Mouse (Mus musculus) yolk sac, embryonic 10.5 days (tissue): Measurements from ENCODE around the gene Ankrd44.

Source experiments
- DNase-seq: peaks from one replicate; pipeline ENCODE4 v3.0.0-alpha.2; 2017; ENCODE audit warnings: low spot score

Gene Ankrd44

DNA sequence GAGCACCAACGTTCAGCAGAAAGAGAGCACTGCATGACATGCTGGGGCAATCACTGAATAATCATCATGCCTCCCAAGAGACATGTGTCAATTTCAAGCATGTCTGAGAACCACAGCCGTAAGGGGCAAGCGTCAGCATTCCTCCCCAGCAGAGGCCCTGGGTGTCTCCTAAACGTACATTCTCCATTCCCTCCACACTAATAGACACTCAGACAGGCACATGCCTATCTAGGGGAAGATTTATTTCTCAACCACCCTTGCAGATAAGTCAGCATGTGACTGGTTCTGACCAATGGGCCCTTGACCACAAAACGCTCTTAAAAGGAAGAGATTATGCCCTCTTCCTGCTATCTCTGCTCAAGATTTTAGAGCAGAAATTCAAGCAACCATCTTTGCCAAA is 37.7 kb downstream of the Ankrd44 start:
- DNase-seq = no peak

DNA sequence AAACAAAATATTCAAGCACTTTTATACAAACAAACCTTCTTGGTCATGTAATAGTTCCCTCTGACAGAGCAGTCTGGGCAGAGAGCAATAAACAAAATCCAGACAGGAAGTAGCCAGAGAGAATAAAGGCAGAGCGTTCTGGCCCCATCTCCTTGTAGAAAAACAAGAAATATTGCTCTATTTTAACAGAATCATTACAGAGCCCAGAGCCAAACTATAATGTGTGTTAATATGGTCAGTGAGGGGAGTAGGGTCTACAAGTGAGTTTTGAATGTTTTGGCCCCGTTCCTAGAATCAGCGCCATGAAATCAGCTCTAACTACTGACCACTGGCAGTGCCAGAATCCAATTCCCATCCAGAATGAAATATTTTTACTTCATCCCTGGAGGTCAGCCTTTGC is 38.3 kb downstream of the Ankrd44 start:
- no peak for DNase-seq

DNA sequence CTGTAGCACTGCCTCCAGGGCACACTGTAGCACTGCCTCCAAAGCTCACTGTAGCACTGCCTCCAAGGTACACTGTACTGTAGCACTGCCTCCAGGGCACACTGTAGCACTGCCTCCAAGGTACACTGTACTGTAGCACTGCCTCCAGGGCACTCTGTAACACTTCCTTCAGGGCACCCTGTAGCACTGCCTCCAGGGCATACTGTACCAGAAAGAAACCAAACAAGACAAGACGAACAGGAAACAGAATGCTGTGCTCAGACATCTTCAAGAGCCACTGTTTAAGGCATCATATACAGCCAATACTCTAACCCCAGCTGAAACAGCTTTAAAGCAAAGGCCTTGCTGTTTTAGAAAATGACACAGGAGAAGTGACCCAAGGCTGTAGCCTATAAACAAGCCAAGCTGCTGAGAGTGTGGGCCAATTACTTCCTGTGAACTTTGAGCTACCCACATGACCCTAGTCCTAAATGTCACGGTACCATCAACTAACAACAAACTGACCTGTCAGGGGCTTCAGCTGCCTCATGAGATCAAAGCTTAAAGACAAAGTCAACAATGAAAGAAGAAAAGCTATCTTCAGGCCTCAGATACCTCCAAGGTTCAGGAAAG is 43.2 kb downstream of the Ankrd44 start:
- DNase-seq = peak; percentile 62

DNA sequence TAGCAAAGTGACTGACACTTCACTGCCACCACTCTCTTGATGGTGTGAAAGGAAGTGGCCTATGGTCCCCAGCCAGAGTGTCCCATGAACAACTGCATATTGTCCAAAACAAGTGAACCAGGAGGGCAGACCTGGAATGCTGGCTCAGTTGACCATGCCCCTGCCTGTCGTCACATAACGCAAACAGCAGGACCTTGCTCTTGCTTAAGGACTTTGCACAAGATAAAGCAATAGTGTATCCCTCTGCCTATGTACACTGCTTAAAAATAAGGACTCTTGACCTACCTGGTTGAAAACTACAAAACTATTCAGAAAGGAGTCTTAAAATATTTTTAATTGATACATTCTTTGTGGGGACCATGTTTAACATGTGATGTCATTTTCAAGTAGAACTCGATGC is 44.7 kb downstream of the Ankrd44 start:
- peak; percentile 30 for DNase-seq

DNA sequence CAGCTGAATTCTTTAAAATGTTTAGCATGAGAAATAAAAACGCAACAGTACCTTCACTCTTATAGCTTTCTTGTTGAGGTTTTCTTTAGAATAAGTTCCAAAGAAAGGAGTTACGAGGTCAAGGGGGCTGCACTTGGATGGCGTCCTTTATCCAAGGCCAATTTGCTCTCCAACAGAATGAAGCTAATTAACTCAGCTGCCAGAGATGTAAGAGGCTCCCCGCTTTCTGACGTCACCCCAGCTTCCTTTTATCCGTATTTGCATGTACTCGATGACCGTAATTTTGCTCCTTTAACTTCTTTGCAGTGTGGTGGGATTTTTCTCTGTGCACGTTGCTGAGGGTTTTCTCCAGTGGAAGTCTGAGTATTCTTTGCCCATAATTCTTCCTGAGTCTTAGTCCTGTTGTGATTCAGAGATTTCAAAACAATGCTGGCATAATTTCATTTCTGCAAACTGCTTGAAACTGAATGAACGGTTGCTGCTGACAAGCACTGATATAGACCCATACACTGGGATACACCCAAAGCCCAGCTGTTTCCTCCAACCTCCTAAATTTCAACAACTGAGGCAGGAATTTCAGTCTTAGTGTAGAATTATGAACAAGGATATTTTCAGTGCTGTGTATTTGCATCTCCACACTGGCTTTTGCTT is 48.6 kb downstream of the Ankrd44 start:
- no peak for DNase-seq

DNA sequence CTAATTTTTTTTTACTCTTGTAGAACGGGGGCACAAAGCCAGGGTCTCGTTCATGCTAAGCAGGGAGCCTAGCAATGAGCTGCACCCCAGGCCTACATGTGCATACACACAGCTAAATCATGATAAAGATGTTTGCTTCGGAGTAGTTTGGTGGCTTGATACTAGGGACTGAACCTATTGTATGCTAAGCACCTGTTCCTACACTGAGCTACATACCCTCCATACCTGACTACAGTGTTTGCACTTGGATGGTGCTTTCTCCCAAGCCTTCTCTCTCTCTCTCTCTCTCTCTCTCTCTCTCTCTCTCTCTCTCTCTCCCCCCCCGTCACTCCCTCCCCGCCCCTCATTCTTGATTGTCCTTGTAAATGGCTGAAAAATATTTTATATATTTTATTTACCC is 49.2 kb downstream of the Ankrd44 start:
- DNase-seq = no peak

DNA sequence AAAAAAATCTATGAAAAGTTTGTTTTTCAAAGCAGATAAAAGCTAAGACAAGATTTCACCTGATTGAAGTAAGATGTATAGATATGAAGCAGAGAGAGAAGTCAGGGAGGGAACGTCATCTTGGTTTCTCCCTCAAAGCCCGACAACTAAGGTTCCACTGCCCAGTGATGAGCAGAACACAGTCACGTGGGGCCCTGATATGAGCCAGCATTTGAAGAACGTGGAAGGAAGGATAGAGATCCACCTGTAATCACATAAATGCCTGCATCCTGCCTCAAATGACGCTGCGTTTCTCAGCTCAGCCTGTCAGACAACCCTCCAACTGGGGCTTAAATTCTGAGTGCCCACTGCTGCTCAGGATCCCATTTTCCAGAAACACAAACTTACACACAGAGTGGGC is 52.1 kb downstream of the Ankrd44 start:
- no peak for DNase-seq

DNA sequence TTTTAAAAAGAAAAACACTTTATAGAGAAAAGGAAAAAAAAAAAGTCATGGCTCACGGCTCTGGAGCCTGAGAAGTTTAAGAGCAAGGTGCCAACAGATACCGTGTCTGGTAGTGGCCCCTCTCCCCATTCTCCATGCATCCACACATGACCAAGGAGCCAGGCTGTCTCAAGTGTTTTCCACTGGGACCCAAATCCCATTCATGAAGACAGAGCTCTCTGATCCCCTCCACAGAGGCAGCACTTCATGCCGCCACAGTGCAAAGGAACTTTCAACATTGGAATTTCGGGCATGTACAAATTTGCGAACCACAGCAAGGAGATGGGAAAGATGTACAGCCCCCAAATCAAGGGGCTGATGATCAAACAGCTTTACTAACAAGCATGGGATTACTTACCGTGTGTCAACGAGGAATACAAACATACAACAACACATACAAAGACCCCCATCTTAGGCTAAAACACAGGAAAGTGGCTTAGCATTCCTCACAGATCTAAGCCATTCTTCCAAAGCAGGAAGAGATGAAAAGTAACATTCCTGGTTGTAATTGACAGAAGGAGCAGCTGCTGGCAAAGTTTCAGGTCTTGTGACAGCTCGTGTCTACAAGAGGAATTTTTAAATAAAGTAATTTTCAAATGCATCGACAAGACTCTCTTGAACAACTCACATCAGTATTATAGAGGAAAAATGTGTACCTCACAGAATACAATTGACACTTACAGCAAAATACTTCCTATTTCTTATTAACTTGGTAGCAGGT is 53.1 kb downstream of the Ankrd44 start:
- no peak for DNase-seq

DNA sequence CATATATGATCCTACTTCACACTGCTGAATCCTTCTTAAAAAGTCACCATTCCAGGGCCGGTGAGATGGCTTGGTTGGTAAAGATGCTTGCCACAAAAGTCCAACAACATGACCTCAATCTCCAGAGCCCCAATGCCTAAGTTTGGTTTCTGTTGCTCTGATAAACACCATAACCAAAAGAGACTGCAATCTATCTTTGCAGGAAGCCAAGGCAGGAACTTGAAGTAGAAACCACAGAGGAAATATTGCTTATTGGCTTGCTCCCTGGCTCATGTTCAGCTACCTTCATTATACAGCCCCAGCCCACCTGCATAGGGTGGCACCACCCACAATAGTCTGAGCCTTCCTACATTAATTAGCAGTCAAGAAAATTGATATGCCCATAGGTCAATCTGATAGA is 54.9 kb downstream of the Ankrd44 start:
- DNase-seq = no peak

DNA sequence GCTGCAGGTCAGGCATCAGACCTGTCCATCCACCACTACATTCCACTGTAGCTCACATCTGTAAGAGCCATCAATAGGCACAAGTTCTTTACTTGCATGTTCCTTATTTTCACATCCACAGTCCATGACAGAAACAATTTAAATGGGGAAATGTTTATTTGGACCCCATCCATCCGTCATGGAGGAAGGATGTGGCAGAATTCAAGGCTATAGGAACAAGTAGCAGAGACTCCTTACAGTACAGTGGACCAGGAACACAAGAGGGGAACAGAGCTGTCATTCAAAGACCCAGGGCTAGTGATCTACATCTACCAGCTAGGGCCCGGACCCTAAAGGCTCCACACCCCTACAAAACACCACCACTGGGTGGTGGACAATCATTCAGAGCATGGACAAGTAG is 55.6 kb downstream of the Ankrd44 start:
- no peak for DNase-seq

DNA sequence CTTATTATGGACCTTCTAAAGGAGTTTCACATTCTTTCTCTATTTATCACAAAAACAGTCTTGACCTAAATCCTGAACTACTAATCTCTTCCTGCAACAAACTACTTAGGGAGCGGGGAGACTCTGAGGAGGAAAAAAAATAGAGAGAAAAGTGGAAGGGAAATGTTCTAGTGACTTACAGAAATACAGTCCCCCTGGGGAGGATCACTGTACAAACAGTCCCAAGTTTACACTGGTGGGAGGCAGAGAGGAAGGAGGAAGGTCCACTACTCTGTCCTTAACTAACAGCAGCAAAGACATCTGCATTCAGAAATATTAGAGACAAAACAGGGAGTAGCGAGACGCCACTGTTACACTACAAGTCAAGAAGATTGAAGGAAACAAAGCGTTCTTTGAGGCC is 59.0 kb downstream of the Ankrd44 start:
- no peak for DNase-seq

DNA sequence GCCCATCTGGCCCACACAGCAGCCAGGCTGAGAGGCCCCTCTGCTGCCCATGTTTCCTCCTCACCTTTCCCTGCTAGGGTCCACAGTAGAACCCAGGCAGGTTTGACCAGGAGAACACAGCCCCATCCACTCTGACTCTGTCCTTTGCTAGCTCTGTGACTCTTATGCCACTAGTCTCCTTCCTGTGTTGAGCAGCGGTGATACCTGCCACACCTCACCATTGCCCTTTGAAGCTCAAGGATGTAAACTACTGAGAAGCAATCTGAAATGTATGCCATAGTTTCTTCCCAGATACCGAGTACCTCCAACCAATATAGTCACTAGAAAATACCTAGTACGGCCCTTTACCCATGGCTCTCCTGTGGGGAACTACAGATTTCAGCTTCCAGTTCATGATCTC is 60.1 kb downstream of the Ankrd44 start:
- no peak for DNase-seq

DNA sequence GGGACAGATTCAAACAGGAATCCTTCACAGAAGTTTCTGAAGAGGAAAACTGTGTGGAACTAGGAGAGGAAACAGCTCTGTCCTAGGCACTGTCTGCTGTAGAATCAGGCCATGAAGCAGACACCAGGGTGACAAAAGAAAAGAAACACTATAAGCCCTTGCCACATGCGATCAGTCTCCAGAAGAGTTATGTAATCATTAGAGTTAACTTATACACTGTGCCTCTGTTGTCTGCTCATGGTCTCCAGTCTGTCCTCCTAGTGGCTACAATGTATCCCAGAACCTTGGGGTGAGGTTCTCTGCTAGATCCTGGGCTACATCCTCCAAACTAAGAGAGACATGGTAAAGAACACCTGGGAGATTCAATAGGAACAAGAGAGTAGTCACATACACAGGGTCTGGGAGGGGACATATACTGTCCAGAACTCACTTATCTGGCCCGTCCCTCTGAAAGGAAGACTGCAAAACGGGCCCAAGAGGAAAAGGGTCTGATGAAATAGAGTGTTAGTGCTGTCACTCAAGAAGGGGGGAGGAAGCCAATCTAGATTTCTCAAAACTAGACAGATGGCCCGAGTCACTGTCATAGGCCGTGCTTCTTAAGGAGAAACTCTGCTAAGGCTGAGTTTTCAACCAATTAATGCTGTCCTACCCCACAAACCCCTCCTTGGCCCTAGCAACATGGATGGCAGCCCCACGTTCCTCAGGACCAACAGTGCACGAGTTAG is 61.1 kb downstream of the Ankrd44 start:
- no peak for DNase-seq

DNA sequence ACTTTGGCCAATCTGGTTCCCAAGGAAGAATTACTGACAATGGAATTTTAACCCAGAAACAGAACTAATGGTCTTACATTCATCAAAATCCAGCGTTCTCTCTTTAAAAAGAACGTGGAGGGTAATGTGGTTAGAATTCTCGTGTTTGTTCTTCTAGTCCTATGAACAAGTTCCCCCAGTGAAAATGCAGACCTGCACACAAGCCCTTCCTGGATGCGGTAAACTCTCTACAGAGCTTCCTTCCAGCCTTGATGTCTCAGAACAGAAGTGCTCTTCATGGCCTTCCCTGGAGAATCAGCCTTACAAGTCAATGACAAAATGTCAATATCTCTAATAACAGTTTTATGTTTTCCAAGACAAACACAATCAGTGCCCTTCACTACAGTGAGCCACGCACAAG is 65.8 kb downstream of the Ankrd44 start:
- DNase-seq = no peak

DNA sequence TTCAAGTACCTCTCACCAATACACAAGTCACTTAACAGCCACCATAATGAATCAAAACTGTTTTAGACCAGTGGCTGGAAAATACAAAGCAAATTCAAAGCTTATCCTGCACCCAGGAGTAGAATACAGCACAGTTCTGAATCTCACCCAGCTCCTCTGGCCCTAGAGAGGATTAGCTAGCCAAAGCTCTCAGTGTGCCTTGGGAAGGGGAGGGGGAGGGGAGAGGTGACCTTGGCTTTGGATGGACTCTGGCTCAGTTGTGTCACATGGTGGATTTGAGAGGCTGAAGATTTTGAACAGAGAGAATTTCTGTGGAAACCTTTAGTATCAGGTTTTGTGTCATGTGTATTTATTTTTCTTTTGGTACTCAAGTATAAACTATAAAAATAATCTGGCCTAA is 66.3 kb downstream of the Ankrd44 start:
- no peak for DNase-seq

DNA sequence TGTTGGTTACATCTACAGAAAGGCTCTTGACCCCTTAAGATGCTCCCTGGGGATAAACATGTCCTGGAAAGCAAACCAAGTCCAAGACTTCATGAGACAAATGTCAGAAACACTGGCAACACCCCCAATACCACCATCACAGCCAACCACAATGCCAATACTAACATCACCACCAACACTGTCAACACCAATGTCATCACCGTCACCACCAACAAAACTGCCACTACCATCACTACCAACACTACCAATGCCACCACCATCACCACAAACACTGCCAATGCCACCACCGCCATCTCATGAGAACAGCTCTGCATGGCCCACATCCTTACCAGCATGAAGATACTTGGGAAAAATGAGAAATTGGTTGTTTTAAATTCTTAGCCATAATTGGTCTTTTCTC is 67.3 kb downstream of the Ankrd44 start:
- DNase-seq = no peak

DNA sequence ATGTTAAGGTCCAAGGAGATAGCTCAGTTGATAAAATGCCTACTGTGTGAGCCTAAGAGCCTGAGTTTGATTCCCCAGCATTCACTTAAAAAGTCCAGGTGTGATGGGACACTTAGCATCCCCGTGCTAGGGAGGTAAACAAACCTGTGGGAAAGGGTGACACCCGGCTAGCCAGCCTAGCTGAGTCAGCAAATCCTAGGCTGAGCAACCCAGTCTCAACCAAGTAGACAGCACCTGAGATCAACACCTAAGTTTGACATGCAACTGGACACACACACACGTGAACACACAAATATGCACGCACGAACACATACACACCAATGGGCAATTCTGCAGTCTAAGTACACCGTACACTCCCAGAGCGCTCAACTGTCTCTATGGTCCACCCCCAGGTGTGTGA is 69.7 kb downstream of the Ankrd44 start:
- DNase-seq = no peak

DNA sequence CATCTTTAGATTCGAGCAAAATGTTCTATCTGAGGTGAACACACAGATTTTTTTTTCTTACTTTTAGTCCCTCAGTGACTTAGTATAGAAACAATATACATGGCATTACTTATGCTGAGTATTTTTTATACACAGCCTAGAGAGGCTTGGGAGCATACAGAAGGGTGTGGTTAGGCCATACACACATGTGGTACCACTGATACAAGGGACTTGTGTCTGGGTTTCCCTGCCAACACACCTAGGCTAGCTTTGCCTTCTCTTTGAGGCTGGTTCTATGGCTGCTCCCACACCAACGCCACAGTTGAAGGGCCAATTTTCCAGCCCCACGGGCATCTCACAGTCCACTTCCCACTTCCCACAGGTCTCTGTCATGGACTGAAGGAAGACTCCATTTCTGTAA is 70.2 kb downstream of the Ankrd44 start:
- DNase-seq = no peak

DNA sequence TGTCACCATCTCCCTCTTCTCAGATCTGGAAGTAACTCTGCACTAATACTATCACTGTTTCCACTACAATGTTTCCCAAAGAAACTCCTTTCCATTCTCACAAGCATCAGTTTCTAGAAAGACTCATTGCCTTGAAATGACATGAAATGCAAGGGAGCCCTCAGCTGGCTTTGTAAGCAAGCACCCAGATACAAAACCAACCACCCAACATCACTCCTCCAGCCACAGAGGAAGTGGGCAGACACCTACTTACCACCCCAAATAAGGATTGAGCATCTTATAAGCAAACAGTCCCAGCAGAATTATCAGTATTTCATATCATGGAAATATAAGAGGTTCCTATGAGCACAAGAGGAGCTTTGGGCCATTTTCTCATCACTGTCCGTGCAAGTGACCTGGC is 71.8 kb downstream of the Ankrd44 start:
- no peak for DNase-seq

DNA sequence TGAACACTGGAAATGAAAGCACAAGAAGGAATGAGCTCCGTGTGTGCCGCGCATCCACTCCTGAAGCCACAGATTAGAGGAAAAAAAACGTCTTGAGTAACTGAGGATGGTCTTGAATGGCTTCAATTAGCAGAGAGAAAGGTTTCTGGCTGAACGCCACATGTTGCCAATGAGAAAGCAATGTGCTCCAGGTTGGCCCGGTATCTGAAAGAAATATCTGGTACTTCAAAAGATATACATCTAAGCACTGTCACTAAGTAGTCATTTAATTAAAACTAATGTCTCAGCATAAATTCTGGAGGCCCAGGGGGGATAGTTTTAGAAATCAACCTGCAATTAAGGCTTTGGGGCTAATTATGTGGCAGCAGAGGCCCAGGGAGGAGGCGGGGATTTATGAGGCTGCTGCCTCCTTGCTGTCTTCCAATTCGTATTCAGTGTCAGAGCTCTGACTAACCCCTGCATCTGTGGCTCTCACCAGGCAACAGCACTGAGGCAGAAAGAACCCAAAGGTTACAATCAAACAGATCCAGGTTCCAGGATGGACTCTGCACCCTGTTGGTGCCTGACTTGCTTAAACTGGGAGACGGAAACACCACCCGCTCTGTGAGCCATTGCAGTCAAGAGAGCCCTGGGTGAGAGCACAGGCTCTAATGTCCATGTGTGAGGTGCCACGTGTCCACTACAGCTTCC is 72.7 kb downstream of the Ankrd44 start:
- DNase-seq = no peak

DNA sequence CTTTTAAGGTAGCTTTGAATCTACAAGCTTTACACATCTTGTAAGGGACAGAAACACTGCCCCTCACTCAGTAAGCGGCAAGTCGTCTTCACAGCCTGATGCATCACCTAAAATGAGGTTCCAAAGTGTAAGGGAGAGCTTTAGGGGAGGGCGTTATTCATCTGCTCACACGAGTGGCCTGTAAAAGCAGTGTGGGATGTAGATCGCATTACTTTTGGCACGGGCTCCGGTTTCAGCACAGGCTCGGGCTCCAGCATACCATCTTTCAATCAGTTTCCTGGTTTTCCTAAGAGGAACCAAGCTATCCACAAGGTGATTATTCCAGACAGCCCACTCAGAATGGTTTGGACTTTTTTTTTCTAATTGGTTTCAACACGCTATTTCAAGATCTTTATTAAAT is 74.6 kb downstream of the Ankrd44 start:
- no peak for DNase-seq

DNA sequence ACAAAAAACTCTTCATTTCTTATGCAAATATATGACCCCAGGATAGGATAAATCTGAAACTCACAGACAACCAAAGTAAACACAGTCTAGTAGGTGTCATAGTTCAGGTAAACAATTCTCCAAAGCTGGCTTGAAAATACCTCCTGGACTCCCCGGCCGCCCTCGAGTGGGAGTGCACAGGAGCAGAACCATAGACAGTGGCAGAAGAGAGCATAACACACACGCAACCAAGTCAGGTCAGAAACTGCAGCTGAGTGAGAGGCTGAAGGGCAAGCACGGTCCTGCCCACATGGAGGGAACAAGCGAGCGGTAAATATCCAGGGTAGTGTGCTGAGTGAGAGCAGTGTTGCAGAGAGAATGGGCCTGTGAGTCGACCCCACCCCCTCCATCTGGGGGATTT is 76.1 kb downstream of the Ankrd44 start:
- no peak for DNase-seq
